Mouse (Mus musculus) heart, adult 2 months (tissue): ENCODE measurements around the gene Muc5b.

ENCODE experiments used
- CTCF ChIP-seq: fragments of 200-600 bp; IDR thresholded peaks from 2 replicates; pipeline ENCODE4 v1.8.1; 2022; ENCODE audit warnings: antibody characterized with exemption, mild to moderate bottlenecking, moderate library complexity
- EP300 ChIP-seq: fragments of 200-500 bp; IDR thresholded peaks from 2 replicates; pipeline ENCODE4 v1.6.1; 2011; ENCODE audit warnings: low read depth, low read length, control low read depth; ENCODE audit not compliant: insufficient read depth
- POLR2A ChIP-seq: fragments of 200-500 bp; IDR thresholded peaks from 2 replicates; pipeline ENCODE4 v1.6.1; 2011; ENCODE audit warnings: mild to moderate bottlenecking, low read depth, low read length, control low read depth; ENCODE audit not compliant: insufficient read depth

DNA sequence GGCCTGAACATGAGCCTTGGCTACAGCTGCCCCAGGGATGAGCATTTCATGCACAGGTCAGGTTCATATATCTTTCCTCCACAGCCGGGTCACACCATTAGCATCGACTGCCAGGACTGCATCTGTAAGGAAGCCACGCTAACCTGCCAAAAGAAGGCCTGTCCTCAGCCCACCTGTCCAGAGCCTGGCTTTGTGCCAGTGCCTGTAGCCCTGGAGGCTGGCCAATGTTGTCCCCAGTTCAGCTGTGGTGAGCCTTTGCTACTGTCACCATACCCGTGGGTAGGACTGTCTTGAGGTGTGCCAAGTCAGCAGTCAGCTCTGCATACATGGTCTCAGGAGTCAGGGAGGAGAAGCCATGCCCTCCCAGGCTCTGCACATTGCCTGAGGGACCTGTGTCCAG lies 23.5 kb upstream of the Muc5b start:
- TF ChIP-seq CTCF (no peak), POLR2A (no peak), EP300 (no peak)
